Mouse (Mus musculus) ovary, postnatal 14 days (tissue): ENCODE results near the gene Stox1.
"Not testable (repeated sequence)": the region's sequence is repeated elsewhere in the genome, so short reads cannot be mapped to it uniquely, and the experiment has no call there.

Experiments used
- DNase-seq: peaks from one replicate; pipeline ENCODE4 v3.0.0; 2022; ENCODE audit warnings: low spot score

The Stox1 gene

DNA sequence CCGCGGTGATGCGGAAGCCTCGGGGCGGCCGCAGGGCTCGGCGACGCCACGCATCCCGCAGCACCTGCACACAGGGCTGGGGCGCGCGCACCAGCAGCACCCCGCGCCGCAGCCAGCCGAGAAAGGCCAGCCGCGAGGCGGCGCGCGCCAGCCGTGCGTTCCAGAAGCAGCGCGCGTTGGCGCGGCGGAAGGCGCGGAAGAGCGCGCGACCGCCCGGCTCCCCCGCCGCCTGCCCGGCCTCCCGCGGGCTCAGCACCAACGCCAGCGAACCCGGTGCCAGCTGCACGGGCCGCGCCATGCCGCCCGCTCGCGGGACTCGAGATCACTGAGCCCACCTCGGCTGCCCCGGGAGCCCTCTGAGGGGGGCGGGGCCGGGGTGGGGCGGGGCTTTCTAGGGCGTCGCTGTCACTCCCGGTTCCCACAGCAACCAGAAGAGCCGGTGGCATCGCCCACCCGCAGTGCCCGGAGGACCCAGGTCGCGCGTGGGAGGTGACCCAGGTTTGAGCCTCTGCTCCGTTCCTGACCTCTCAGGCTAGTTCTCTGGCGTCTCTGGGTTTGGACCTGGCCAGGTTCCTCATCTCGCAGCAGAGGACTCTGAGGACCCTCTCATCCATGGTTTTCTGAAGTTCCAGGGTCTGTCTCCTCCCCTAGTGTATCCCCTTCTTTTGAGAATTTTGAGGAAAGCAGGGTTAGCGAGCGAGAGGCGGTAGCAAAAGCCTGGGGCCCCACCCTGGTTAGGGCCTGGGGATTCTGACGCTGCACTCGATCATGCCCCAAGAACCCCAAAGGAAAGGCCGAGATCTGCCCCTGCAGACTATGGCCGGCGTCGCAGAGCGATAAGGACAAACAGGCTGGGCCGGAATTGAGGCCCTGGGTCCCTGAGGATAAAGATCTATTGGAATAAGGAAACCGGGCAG lies at the start of gene Stox1:
Gene Stox1 (minus strand): TSS at position 358 of the 917 bp plus-strand sequence.
- DNase-seq: peak; percentile 34

DNA sequence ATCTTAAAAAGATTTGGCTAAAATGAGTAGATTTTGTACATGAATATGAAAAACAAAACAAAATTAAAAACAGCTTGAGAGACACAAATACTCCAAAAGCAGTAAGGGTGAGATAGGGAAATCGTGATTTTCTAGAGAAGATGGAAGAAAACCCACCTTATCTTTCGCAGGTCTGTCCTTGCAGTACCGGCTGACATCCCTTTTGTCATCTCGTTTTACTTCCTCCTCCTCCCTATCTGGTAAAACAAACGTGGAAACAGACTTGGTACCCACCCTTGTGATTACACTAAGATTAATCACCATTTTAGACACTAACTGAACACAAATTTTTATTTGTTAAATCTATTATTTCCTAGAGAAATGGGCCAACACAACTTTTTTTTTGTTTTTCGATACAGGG lies 24.9 kb upstream of the Stox1 start:
- no peak for DNase-seq

- DNase-seq: no peak
Measured at GRCm38 (mm10) chr10:62739961-62740737, 14.2 kb upstream of the Stox1 start.

DNA sequence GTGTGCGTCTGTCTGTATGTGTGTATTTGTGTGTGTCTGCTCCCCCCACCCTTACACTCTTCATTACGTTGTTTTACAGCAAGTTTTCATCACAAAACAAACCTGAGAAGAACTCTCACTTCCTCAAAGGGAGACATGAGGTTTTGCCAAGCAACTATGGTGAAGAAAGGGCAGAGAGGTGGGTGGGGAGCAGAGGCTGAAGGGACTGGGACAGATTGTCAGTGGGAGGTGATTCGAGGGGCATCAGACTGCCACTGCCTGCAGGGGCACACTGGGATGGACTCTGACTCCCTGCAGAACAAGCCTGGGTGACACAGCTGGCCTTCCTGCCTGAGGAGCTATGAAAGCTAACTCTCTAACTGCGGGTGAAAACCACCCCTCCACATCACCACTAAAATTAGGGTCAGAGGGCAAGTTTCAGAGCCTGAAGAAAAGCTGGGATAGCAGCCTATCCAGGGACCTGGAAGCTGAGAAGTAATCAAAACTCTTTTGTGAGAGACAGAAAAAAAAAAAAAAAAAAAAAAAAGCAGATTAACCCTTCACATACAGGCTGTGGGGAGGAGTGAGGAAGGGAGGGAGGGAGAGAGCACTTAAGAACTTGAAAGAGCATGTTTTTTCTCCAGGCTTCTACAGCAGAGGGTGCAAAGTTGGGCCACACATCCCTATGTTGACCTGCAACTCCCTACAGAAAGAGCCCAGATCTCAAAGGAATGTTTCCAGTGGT lies 11.2 kb upstream of the Stox1 start:
- no peak for DNase-seq

DNA sequence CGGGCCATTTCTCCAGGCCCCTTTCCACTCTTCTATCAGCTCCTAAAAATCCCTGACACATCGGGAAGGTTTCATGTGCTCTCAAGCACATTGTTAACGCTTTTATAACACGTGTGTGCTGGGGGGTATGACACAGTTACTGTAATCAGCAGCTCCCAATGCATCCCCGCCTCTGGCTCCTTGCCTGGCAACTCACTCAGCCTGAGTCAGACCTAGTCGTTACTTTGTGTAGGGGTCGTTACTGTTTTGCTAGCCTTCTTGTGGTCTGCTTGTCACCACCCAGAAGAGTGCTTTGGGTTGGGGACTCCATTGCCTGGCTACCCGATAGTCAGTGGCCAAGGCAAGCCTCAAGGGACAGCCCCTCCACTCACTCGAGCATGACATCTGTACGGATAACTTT lies 4.9 kb upstream of the Stox1 start:
- no peak for DNase-seq

- no peak for DNase-seq
Measured at GRCm38 (mm10) chr10:62724936-62725335, 992 bp downstream of the Stox1 start.

DNA sequence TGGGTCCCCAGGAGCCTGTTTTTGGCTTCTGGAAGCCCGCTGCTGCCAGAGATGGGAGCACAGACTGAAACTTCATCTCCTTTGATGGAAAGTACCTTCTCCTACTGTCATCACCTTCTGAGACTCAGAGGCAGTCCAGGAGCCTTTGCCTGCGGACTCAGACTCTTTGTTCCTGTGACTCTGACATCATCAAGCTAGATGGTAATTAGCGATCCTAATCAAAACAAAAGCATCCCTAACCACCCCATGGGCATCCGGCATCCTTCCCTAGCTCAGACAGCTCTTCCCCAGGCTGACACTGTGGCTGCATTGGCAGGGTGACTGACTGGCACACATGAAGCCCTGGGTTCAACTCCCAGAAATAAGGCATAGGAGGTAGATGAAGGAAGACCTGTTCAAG lies 3.2 kb downstream of the Stox1 start:
- DNase-seq: no peak

GRCm38 (mm10) chr10:62720574-62720973 lies 5.4 kb downstream of the Stox1 start:
- DNase-seq: not testable (repeated sequence)

GRCm38 (mm10) chr10:62713457-62713856 lies 12.5 kb downstream of the Stox1 start:
- no peak for DNase-seq

DNA sequence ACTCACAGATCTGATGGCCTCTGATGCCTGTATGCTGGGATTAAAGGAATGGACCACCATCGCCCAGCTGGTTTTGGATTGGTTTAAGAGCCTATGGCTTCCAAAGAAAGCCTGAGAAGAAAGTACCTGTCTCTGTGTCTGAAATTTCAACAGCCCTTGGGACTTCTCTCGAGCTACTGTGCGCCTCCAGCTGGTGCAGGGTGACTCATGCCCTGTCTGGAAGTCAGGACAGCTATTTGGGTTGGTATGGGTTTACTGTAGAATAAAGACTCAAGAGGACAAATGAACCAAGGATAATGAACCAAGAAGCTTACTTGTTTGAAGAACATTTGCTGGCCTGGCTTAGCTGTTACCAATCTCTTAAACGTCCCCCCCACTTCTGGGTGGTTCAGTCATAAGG lies 22.3 kb downstream of the Stox1 start:
- DNase-seq: no peak

DNA sequence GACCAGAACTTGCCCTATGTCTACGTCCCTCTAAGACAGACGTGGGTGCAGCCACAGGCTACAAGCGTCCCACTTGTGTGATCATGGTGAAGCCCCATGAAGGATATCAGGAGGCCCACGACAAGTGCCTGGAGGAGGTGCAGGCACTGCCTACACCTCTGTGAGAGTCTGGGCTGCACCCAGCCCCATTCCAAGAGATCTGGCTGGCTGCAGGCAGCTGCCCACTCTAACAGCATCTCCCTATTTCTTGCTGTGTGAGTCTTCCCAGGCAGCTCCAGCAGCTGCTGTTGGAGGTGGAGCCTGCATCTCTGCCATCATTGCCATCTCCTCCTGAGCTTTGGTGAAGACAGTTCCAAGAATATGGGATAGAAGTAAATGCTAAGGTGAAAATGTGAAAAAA lies 23.5 kb downstream of the Stox1 start:
- DNase-seq: no peak

- DNase-seq: no peak
Measured at GRCm38 (mm10) chr10:62692771-62693170, 33.2 kb downstream of the Stox1 start.

- no peak for DNase-seq
Measured at GRCm38 (mm10) chr10:62692244-62692643, 33.7 kb downstream of the Stox1 start.

- no peak for DNase-seq
Measured at GRCm38 (mm10) chr10:62687032-62687674, 38.8 kb downstream of the Stox1 start.

DNA sequence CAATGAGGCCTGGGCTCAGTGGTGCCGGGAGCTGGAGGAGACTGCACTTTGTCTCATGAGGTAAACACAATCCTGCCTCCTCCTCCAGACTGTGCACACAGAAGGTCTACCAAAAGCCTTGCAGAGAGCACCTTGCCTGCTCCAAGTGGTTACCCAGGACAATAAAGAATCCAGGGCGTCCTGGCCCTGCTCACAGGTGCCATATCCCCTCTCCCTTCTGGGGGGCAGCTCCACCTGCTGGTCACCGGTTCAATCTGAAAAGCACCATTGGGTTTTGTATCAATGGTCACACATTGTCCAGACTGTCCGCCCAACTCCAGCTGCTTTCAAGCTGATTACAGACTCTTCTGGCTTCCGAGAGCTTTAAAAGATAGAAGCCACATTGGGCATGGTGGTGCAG lies 42.9 kb downstream of the Stox1 start:
- no peak for DNase-seq

GRCm38 (mm10) chr10:62679833-62680232 lies 46.1 kb downstream of the Stox1 start:
- DNase-seq: no peak

DNA sequence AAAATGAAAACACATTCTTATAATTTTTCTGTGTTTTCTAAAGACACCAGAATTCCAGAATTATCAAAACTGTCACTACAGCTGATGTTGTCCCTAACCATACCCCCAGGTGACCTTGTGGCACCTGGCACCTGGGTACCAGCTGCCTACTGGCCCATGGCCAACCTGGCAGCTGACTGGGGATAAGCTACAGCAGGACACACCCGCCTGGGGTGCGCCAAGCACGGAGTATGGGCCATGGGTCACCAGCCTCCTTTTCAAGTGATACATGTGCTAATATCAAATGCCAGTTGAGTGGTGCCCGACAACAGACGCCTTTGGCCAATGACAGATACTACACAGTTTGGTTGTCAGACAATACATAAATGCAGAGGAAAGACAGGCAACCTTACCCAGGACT lies 48.6 kb downstream of the Stox1 start:
- DNase-seq: no peak

DNA sequence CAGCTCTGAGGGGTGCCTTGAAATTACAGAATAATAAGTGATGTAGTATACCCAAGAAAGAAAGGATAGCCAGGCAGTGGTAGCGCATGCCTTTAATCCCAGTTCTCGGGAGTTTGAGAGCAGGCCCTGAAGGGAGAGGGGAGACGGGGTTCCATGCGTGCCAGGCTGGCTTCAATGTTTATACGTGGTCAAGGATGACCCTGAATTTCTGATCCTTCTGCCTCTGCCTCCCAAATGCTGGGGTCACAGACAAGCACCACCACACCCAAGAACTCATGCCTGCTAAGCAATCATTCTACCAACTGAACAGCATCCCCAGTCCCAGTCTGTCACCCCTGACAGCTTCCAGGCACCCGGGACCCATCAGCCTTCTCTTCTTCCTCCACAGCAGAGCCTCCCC lies 49.7 kb downstream of the Stox1 start:
- DNase-seq: no peak

GRCm38 (mm10) chr10:62672359-62672758 lies 53.6 kb downstream of the Stox1 start:
- DNase-seq: no peak

- DNase-seq: no peak
Measured at GRCm38 (mm10) chr10:62669245-62669644, 56.7 kb downstream of the Stox1 start.

DNA sequence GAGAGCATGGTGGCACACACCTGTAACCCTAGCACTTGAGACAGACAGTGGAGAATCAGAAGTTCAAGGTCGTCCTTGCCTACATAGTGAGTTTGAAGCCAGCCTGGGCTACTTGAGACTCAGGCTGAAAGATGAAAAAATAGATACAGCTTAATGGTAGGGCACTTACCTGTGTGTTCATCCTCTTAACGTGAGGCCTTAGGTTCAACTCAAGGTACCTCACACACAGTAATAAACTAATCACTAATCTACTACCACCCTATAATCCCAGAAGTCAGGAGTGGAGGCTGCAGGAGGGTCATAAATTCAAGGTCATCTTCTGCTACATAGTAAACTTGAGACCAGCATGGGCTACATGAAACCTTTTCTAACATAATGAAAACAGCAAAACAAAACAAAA lies 57.5 kb downstream of the Stox1 start:
- DNase-seq: no peak

DNA sequence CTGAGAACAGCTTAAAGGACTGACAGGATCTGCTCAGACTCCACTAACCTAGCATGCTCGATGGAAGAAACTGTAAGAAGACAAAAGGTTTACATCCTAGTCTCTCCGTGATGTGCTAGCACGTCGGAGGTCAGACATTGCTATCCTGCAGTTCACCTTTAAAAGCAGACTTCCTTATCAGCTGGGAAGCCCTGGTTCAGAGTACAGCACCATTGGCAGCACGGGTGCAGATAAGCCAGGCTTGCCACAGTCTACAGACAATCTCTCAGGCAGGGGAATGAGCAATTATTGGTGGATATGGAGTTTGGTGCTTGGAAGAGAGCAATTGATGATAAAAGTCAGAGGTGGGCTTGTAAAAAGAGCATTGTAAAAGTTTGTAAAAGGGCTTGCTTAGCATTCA lies 57.9 kb downstream of the Stox1 start:
- DNase-seq: no peak
